ENCODE assay signal across 13 mouse cellular contexts in genomic region chr10:121291272-121291917, GRCm38 (mm10). TPM values are rescaled to one million over a fixed set of nuclear protein-coding genes. Genes with fewer than 3 reads are reported as not detected.
DNase-seq lines count a peak whose midpoint lies in the region; ATAC-seq lines count a peak whose summit lies in the region.
"Had no signal": no experiment of that assay in that cellular context is flagged by ENCODE, and none has a peak within 500 bp of the region (broad histone marks: within the 10 kb centered on the region; RNA-seq: fewer than 3 reads in every experiment).

No protein-coding gene starts in this region.

- 79% methylated on average over 10 of the region's 10 CpGs for WGBS in heart, embryonic 14.5 days
- WGBS in neural tube, embryonic 11.5 days: 85% methylated on average over 10 of the region's 10 CpGs
- 88% methylated on average over 10 of the region's 10 CpGs for WGBS in midbrain, embryonic 13.5 days

- no peak for DNase-seq in heart, adult 11 months
- DNase-seq in neural tube, embryonic 11.5 days (ENCODE audit: low spot score): no peak
- no peak for DNase-seq in neural tube, embryonic 10.5 days (ENCODE audit: extremely low spot score, low spot score)
- no peak for DNase-seq in urinary bladder, adult 18-20 months (ENCODE audit: low spot score in 2 of 2)
- DNase-seq in gastrocnemius, adult 8-10 months (ENCODE audit: low spot score in 2 of 2): no peak
- no peak for DNase-seq in MN1 (ENCODE audit: low spot score)
- DNase-seq: cerebellum, adult 9-10 months; kidney, adult 2 months; lung, adult 2 months had no signal

- no peaks in the 10 kb centered on the region for H3K36me3 ChIP-seq in heart, embryonic 14.5 days (ENCODE audit: control insufficient read depth, insufficient read depth, low read length)
- H3K36me3 ChIP-seq in neural tube, embryonic 11.5 days (ENCODE audit: control insufficient read depth, insufficient read depth, low read length): no peaks in the 10 kb centered on the region
- H3K36me3 ChIP-seq in midbrain, embryonic 13.5 days: peaks cover 34% of the 10 kb centered on the region
- H3K36me3 ChIP-seq: limb, embryonic 12.5 days had no signal

- no peak overlapping the region for H3K27ac ChIP-seq in heart, embryonic 14.5 days (replicated peaks in 1 of 2; ENCODE audit: control insufficient read depth in 1 of 2, insufficient read depth in 1 of 2, low read depth in 2 of 2, low read length in 2 of 2)
- no peak overlapping the region for H3K27ac ChIP-seq in neural tube, embryonic 11.5 days (ENCODE audit: low read depth, low read length)
- peak overlapping the region; percentile 77 for H3K27ac ChIP-seq in midbrain, embryonic 13.5 days
- H3K27ac ChIP-seq: limb, embryonic 12.5 days had no signal

- peaks cover 6 to 12% of the 10 kb centered on the region in 2 experiments; a peak in 2 of 4 replicates for H3K4me1 ChIP-seq in heart, embryonic 14.5 days (ENCODE audit: control insufficient read depth in 2 of 2, insufficient read depth in 2 of 2, low read length in 2 of 2)
- H3K4me1 ChIP-seq in neural tube, embryonic 11.5 days (ENCODE audit: control insufficient read depth, insufficient read depth, low read length): no peaks in the 10 kb centered on the region
- peaks cover 17% of the 10 kb centered on the region for H3K4me1 ChIP-seq in midbrain, embryonic 13.5 days (replicated peaks)
- H3K4me1 ChIP-seq: limb, embryonic 12.5 days had no signal

- H3K4me3 ChIP-seq in heart, embryonic 14.5 days (ENCODE audit: control insufficient read depth in 1 of 2, insufficient read depth in 1 of 2, low read depth in 1 of 2, low read length in 2 of 2): no peak overlapping the region
- H3K4me3 ChIP-seq in neural tube, embryonic 11.5 days (ENCODE audit: low read depth, low read length): no peak overlapping the region
- no peak overlapping the region for H3K4me3 ChIP-seq in midbrain, embryonic 13.5 days (replicated peaks)
- H3K4me3 ChIP-seq: limb, embryonic 12.5 days; myocyte had no signal

- H3K9ac ChIP-seq in heart, embryonic 14.5 days (ENCODE audit: low read length): no peak overlapping the region
- H3K9ac ChIP-seq in neural tube, embryonic 11.5 days (ENCODE audit: low read length): no peak overlapping the region
- no peak overlapping the region for H3K9ac ChIP-seq in midbrain, embryonic 13.5 days (replicated peaks)
- H3K9ac ChIP-seq: limb, embryonic 12.5 days had no signal

- H3K27me3 ChIP-seq in heart, embryonic 14.5 days (ENCODE audit: control insufficient read depth, insufficient read depth, low read length): no peaks in the 10 kb centered on the region
- no peaks in the 10 kb centered on the region for H3K27me3 ChIP-seq in neural tube, embryonic 11.5 days (ENCODE audit: control insufficient read depth, insufficient read depth, low read length)
- 0 out of 2 replicates have a peak, but pooled peaks cover 3% of the 10 kb centered on the region for H3K27me3 ChIP-seq in midbrain, embryonic 13.5 days
- H3K27me3 ChIP-seq: limb, embryonic 12.5 days had no signal

- ATAC-seq in heart, embryonic 14.5 days (ENCODE audit: insufficient number of reproducible peaks, insufficient read depth, low FRiP score, low read depth): no peak
- ATAC-seq in neural tube, embryonic 11.5 days (ENCODE audit: insufficient read depth, low FRiP score, low TSS enrichment): peak; percentile 35; the same call in 1 of the 2 replicates
- peak; percentile 60 for ATAC-seq in midbrain, embryonic 13.5 days

- H3K9me3 ChIP-seq in heart, embryonic 14.5 days (ENCODE audit: control insufficient read depth, low read length): no peaks in the 10 kb centered on the region
- H3K9me3 ChIP-seq in neural tube, embryonic 11.5 days (ENCODE audit: control insufficient read depth, low read length): no peaks in the 10 kb centered on the region
- no peaks in the 10 kb centered on the region for H3K9me3 ChIP-seq in midbrain, embryonic 13.5 days

- H3K4me2 ChIP-seq in heart, embryonic 14.5 days (ENCODE audit: low read length): peak overlapping the region; percentile 45; the same call in 1 of the 2 replicates
- no peak overlapping the region for H3K4me2 ChIP-seq in neural tube, embryonic 11.5 days (ENCODE audit: low read depth)
- H3K4me2 ChIP-seq in midbrain, embryonic 13.5 days (replicated peaks): peak overlapping the region; percentile 47
- H3K4me2 ChIP-seq: limb, embryonic 12.5 days had no signal

RNA-seq across cellular contexts. Expression of gene Tbc1d30, which starts 59.7 kb away (rescaled TPM):
- polyA plus RNA-seq in heart, embryonic 14.5 days (2014; fragmentation: Nextera tagmentation; extraction: Ambion mirVana): 2.1 and 2.4 TPM in 2 replicates
- polyA plus RNA-seq in neural tube, embryonic 11.5 days (2014; fragmentation: Nextera tagmentation; extraction: Ambion mirVana): 4.1 and 5.3 TPM in 2 replicates
- polyA plus RNA-seq in midbrain, embryonic 13.5 days (2015; fragmentation: Nextera tagmentation; extraction: Ambion mirVana): 9.2 TPM in 2 replicates
- under 1 TPM; 0.19 to 0.53 (median 0.32) TPM for total RNA-seq in gastrocnemius, adult 8-10 months (2022)
- polyA plus RNA-seq: myocyte had no signal
